Mouse (Mus musculus): ENCODE data around the gene Ccl25.
"Not testable (repeated sequence)": the region's sequence is repeated elsewhere in the genome, so short reads cannot be mapped to it uniquely, and the experiment has no call there.

The Ccl25 gene

DNA sequence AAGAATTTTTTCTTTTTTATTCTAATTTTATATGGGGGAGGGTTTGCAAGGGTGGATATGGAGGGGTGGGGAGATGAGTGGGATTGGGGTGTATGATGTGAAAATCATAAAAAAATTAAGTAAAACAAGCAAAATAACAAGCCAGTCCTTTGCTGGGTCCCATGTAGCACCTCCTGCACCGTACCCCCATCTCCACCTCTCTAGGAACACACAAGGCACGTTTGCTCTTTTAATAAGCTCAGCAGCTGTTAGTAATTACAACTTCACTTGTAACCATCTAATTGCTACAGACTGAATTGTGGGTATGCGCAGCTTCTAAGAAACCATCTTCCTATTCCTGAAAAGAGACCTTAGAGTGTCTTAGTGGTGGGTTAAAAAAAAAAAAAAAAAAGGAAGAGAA lies 15.2 kb downstream of the Ccl25 start:
- no peak for DNase-seq (ENCODE audit: low read depth, low spot score)

DNA sequence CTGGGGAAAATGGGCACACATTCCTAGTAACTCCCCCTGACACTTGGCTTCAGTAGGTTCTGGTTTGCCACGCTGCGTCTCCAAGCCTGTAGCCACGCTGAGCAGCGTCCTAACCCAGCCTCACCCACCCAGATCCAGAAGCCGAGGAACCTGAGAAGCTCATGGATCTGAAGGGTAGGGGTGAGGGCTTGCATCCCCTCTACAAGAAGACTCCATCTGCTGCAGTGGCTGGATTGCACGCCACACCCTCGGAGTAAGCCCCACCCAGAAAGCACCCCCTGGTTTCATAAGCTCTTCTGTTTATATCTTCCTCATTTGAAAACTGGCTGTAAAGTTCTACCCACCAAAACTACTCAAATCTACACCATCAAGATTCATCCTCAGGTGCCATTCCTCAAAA lies 22.7 kb downstream of the Ccl25 start:
- no peak for DNase-seq (ENCODE audit: low read depth, low spot score)

DNA sequence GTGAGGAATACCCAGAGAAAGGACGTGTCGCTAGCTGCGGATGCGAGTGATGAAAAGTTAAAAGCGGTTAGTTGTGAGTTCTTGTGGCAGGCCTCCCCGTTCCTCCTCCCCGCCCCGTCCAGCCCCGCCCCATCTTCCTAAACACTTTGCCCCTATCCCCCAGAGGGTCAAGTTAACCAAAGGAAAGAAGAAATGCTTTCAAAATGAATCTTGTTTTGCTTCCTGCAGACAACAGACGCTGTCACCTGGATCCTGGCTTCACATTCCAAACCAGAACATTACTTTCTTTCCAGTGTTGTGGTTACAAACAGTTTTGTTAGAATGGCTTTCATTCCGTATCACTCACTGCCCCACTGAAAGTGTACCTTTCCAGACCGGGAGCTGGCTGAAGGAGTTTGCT lies 23.3 kb downstream of the Ccl25 start:
- DNase-seq (ENCODE audit: low read depth, low spot score): no peak

DNA sequence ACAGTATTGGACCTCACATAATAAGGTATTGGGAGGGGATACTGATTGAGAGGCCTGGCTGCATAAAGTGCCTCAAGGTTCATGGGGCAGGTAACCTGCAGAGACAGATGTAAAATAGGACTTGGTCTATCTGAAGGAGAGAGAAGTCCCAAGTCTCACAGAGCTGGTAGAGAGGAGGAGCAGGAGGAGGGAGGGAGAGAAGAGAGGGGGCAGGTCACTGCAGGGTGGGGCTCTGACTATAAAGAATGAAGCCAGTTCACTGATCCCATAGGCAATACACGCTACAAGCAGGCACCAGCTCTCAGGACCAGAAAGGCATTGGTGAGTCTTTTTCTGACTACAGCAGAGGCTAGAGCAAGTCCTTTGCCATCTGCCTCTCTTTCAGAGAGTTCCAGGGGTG lies 24.3 kb downstream of the Ccl25 start:
- DNase-seq (ENCODE audit: low read depth, low spot score): peak; percentile 15

DNA sequence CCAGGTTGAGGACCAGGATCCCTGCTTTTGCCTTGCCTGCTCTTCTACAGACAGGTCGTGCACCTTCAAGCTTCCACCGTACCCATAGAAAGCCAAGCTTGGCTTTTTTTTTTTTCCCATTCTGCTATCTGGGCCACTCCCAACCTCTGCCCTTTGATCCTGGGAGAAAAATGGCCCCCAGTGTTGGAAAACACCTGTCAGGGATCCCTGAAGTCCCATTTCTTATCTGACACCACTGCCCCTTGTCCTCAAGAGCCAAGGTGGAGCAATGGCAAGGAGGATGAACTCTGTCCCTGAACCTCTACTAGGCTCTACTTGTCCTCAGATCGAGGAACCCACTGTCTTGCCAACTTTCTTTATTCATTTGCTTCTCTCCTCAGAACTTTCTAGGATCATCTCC lies 25.6 kb downstream of the Ccl25 start:
- no peak for DNase-seq (ENCODE audit: low read depth, low spot score)

DNA sequence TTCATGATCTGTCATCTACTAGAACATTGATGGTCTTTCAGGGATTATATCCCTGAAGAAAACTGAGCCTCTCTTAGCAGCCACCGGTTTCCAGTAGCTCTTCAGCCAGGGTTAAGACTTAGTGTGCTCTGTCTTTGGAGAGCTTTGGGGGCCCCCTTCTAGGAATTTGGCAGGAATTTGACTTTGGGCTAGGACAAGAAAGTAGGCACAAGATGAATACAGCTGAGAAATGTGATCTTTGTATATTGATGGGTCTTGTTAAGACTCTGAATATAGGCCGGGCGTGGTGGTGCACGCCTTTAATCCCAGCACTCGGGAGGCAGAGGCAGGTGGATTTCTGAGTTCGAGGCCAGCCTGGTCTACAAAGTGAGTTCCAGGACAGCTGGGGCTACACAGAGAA lies 27.6 kb downstream of the Ccl25 start:
- DNase-seq (ENCODE audit: low read depth, low spot score): peak; percentile 66

DNA sequence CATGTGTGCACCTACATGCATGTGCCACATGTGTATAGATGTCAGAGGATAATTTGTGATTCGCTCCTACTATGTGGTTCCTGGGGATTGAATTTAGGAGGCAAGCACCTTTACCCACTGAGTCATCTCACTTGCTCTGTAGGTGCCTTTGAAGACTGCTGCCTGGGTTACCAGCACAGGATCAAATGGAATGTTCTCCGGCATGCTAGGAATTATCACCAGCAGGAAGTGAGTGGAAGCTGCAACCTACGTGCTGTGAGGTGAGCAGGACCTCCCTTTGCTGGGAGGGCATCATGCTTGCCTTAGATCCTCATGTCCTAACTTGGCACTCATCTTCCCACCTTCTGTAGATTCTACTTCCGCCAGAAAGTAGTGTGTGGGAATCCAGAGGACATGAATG lies 28.7 kb downstream of the Ccl25 start:
- DNase-seq (ENCODE audit: low read depth, low spot score): peak; percentile 47

DNA sequence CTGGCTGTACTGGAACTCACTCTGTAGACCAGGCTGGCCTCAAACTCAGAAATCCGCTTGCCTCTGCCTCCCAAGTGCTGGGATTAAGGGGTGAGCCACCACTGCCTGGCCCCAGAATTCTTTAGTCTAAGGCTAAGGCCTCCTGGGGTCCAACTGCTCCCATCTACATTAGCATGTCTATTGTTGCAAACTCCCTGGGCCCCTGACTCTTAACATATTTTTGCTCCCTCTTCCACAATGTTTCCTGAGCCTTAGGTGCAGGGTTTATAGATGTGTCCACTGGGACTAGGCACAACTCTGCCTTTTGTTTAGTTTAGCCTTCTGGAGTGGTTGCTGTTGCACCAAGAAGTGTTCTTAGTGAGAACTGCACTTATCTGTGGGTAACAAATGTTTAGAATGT lies 29.5 kb downstream of the Ccl25 start:
- DNase-seq (ENCODE audit: low read depth, low spot score): peak; percentile 9

DNA sequence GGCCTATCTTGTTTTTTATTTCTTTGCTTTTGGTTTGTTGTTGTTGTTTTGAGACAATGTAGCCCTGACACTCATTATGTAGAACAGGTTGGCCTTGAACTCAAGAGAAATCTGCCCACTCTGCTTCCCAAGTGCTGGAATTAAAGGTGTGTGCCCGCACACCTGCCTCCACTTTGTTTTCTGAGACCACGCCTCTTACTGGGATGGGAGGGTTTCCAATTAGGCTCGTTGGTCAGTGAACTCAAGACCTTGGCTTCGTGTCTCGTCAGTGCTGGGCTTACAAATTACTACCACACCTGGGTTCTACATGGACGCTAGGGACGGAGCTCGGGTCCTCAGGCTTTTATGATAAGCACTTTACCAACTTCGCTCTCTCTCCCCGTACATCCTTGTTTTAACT lies 30.4 kb downstream of the Ccl25 start:
- DNase-seq (ENCODE audit: low read depth, low spot score): peak; percentile 14

DNA sequence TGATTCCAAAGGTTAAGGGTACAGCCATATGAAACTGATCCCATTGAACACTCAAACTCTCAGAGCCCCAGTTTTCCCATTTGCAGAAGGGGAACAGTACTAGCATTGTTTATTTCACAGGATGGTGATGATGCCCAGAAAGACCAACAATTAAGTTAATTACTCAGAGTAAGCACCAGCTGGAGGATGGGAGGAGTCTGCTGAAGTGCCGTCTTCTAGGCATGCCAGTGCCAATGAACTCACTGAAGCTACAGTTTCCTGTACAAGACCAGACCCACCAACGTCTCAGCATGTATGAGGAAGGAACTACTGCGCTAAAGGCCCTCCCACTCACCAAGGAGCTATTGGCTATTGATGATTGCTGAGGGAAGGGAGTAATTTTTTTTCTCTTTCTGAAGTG lies 34.4 kb downstream of the Ccl25 start:
- DNase-seq (ENCODE audit: low read depth, low spot score): no peak

DNA sequence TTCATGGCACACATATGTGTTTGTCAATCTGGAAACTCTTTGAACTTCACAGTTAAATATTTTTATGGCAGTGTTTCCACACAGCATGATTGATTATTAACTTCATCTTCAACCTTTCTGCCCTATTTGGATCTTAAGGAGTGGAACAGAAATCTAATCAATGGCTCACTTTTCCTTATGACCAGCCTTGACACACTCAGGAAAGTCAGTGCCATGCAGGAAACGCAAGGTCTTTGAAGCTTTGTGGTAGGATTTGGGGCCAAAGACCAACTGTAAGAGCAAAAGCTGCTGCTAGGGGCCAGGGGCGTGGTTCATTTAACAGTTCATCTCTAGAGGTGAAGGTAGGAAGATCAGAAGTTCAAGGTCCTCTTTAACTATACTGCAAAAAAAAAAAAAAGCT lies 35.9 kb downstream of the Ccl25 start:
- DNase-seq (ENCODE audit: low read depth, low spot score): no peak

DNA sequence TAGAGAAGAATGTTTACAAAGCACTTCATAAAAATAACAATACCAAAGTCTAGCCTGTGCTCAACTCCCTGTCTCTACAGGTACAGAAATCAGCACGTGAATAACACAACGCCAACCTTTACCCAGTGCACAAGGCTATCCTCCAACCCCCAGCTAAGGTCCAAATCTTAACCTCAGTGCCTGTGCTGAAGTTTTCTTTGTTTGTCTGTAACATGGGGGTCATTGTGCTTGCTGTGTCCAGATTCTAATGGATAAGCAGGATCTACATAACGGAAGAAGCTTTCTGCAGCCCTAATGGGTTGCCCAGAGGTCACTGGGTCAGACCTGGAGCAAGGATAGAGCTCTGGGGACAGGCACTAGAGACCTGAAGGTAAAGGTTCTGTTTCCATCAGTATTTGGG lies 41.2 kb downstream of the Ccl25 start:
- peak; percentile 55 for DNase-seq (ENCODE audit: low read depth, low spot score)

DNA sequence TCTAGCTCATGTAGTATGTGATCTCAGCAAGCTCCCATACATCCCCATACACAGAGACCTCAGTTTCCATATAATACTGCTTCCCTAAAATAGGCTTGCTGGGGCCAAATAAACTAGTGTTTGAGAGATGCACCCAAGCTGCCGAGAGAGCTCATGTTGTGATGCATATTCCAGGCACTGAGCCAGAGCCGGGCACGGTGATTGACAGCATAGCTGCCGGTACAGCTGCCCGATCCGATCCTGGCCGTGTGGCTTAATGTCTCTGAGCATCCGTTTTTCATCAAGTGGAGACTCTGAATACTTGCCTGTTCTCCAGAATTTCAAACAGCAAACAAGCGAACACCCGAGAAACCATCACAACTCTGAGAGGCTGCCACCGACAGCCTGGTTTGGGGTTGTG lies 42.8 kb downstream of the Ccl25 start:
- DNase-seq (ENCODE audit: low read depth, low spot score): no peak

DNA sequence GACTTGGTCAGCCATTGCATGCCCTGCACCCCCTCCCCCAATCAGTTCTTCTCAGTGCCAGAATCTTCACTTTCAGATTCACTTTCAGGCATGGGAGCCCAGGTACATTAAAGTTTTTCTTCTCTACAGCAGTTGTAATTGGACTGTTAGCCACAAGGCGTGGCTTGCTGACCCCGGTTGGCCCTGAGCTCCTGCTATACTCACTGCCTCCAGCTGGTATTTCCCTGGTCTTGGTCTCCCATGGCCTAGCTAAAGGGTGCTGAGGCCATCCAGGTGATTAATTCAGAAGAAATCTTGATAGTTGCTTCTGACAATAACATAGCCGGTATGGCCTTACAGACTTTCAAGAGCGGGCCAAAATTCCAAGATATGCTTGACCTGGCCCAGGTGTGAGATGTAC lies 43.5 kb downstream of the Ccl25 start:
- DNase-seq (ENCODE audit: low read depth, low spot score): no peak

DNA sequence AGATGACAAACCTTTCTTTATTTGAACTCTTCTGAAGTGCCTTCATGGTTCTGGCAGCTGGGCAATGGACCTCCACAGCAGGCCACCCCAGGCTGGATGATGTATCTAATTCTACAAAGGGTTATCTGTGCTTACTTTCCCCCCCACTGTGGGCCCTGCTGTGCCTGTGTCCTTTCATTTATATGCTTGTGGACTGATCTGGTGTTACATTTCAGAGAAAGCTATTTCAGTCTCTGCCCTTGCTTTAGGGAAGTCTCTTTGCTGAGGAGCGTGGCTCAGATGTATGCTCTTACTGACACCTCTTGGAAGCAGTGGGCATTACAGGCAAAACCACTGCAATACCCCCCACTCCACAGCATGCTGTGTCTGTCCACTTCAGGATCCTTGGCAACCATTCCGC lies 45.1 kb downstream of the Ccl25 start:
- DNase-seq (ENCODE audit: low read depth, low spot score): peak; percentile 90

DNA sequence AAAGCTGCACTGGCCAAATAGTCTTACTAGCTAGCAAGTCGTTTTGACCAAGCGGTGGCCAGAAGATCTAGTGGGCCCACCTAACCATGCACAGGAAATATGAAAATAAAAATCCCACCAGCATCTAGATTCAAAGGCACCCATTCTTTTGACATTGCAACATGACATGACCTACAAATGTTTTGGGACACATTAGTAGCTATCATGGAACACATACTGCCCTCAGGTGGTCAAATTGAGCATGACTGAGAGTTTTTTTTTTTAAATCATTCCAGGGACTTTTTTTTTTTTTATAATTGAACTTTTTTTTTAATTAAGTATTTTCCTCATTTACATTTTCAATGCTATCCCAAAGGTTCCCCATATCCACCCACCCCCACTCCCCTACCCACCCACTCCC lies 47.6 kb downstream of the Ccl25 start:
- DNase-seq (ENCODE audit: low read depth, low spot score): peak; percentile 35

DNA sequence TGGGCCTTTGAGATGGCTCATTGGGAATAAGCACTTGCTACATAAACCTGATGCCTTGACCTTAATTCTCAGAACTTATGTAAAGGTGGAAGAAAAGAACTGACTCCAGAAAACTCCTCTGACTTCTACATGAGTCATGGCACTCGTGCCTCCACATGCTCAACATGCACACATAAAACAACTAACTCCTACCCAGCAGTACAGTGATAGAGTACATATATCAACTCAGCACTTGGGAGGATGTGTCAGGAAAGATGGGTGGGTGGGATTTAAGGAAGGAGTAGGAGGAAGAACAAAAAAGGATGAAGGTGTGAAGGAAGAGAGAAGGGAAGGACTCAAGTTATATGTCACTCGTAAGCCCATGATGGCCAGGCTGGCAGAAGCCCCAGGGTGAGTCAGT lies 76.4 kb downstream of the Ccl25 start:
- no peak for DNase-seq (ENCODE audit: low read depth, low spot score)

DNA sequence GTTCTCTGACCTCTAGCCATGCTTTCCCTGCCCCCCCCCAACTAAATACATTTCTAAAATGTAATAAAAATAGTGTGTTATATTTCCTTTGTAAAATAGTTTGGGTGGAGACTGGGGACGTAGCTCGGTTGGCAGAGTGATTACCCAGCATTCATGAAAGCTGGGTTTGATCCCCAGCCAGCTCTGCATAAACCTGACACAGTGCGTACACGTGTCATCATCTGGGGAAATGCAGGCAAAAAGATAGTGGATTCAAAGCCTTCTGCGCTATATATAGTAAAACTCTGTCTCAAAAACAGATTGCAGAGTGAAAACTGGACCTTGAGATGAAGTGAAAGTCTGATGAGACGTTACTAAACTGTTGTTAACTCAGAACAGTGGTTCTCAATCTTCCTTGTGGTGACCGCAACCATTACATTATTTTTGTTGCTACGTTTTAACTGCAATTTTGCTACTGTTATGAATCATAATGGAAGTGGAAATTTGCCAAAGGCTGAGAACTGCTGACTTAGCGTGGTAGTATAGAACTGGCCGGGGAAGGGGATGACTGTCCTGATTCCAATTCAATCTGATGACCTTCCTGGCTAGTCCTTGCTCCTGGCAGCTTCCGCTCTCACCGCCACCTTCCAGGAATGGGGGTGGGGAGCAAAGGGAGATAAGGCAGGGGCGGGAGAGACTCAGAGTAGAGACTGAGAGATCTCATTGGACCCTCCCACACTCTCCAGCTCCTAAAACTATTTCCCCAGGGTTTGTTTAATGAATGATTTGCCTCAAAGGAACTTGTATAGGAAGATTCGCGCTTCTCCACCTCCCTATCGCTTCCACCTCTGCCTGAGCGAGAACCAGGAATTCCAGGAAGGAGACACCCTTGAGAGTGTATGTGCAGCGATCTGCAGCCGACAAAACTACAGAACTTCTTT lies 79.2 kb downstream of the Ccl25 start:
- no peak for DNase-seq (ENCODE audit: low read depth, low spot score)

DNA sequence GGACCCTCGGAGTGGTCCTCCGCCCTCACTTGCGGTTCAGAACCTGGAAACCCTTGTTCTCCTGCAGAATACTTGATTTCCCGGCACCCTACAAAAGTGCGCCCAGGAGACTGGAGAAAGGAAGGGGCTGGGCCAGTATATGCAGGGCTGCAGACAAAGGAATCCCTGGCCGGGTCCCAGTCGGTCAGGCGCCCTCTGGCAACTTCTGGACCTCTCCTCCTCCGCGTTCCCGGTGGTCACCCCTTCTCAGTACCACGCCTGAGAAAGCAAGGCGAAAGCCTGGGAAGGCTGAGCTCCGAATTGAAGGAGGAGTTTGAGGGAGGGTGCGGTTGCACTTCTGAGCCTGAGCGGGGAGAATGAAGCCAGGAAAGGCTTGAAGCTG lies 79.9 kb downstream of the Ccl25 start:
- peak; percentile 46 for DNase-seq (ENCODE audit: low read depth, low spot score)

DNA sequence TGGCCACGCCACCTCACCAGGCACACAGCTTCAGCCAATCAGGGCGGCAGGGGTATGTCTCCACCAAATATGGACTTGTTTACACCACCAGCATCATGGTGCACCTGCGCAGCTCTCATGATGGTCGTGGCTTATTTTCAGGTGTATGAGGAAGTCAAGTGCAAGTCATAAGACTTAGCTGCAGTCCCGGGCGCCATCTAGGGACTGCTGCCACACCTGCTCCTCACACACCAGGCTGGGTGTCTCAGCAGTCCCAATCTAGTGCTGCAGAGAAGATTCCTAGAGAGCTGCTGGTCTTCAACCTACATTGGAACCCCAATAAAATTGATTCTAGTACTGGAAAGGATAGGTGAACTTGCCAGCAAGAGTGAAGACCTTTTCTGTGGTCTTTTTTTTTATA lies 83.4 kb downstream of the Ccl25 start:
- DNase-seq (ENCODE audit: low read depth, low spot score): not testable (repeated sequence)
